Mouse (Mus musculus): Measurements from ENCODE around the gene Hist2h2ab. TPM values are rescaled to one million over a fixed set of nuclear protein-coding genes. Genes with fewer than 3 reads are reported as not detected.
"Not testable (repeated sequence)": the region's sequence is repeated elsewhere in the genome, so short reads cannot be mapped to it uniquely, and the experiment has no call there.

The Hist2h2ab gene
- total RNA-seq (2014; fragmentation: Nextera tagmentation), result 2.9 and 4.4 TPM in 2 replicates
- 239 TPM in 2 replicates for total RNA-seq (2017)

- peak; percentile 52 for ATAC-seq (replicated peaks; ENCODE audit: poor library complexity, severe bottlenecking)
Observed at GRCm38 (mm10) chr3:96219661-96220130, at the start of gene Hist2h2ab, which contains the start of gene Bola1. Hist2h2ab (plus strand) TSS chr3:96219865. Bola1 (minus strand) TSS chr3:96219709.

GRCm38 (mm10) chr3:96170276-96170675 is 49.4 kb upstream of the Hist2h2ab start:
- ATAC-seq (replicated peaks; ENCODE audit: poor library complexity, severe bottlenecking), result no peak

- no peak for ATAC-seq (replicated peaks; ENCODE audit: poor library complexity, severe bottlenecking)
Observed at GRCm38 (mm10) chr3:96170976-96171545, 48.6 kb upstream of the Hist2h2ab start.

GRCm38 (mm10) chr3:96171583-96172196 is 48.0 kb upstream of the Hist2h2ab start:
- no peak for ATAC-seq (replicated peaks; ENCODE audit: poor library complexity, severe bottlenecking)

- peak; percentile 93 for ATAC-seq (replicated peaks; ENCODE audit: poor library complexity, severe bottlenecking)
Observed at GRCm38 (mm10) chr3:96172197-96173178, 47.2 kb upstream of the Hist2h2ab start, which contains the start of gene Sf3b4. Sf3b4 (plus strand) TSS chr3:96172332.

GRCm38 (mm10) chr3:96173185-96173584 is 46.5 kb upstream of the Hist2h2ab start:
- ATAC-seq (replicated peaks; ENCODE audit: poor library complexity, severe bottlenecking), result no peak

GRCm38 (mm10) chr3:96174042-96174441 is 45.6 kb upstream of the Hist2h2ab start:
- not testable (repeated sequence) for ATAC-seq (replicated peaks; ENCODE audit: poor library complexity, severe bottlenecking)

- ATAC-seq (replicated peaks; ENCODE audit: poor library complexity, severe bottlenecking), result no peak
Observed at GRCm38 (mm10) chr3:96175251-96175650, 44.4 kb upstream of the Hist2h2ab start.

GRCm38 (mm10) chr3:96178427-96178826 is 41.2 kb upstream of the Hist2h2ab start:
- ATAC-seq (replicated peaks; ENCODE audit: poor library complexity, severe bottlenecking), result no peak

- no peak for ATAC-seq (replicated peaks; ENCODE audit: poor library complexity, severe bottlenecking)
Observed at GRCm38 (mm10) chr3:96178902-96179301, 40.8 kb upstream of the Hist2h2ab start.

- no peak for ATAC-seq (replicated peaks; ENCODE audit: poor library complexity, severe bottlenecking)
Observed at GRCm38 (mm10) chr3:96179531-96179930, 40.1 kb upstream of the Hist2h2ab start.

- ATAC-seq (replicated peaks; ENCODE audit: poor library complexity, severe bottlenecking), result peak; percentile 73
Observed at GRCm38 (mm10) chr3:96180727-96181477, 38.8 kb upstream of the Hist2h2ab start, which contains the start of gene Sv2a. Sv2a (plus strand) TSS chr3:96181151.

GRCm38 (mm10) chr3:96181510-96182381 is 37.9 kb upstream of the Hist2h2ab start:
- ATAC-seq (replicated peaks; ENCODE audit: poor library complexity, severe bottlenecking), result no peak

- ATAC-seq (replicated peaks; ENCODE audit: poor library complexity, severe bottlenecking), result peak; percentile 18; the same call in 1 of the 2 replicates
Observed at GRCm38 (mm10) chr3:96182382-96182776, 37.3 kb upstream of the Hist2h2ab start.

GRCm38 (mm10) chr3:96192977-96193376 is 26.7 kb upstream of the Hist2h2ab start:
- ATAC-seq (replicated peaks; ENCODE audit: poor library complexity, severe bottlenecking), result no peak

- peak; percentile 54 for ATAC-seq (replicated peaks; ENCODE audit: poor library complexity, severe bottlenecking)
Observed at GRCm38 (mm10) chr3:96194966-96195365, 24.7 kb upstream of the Hist2h2ab start.

GRCm38 (mm10) chr3:96195616-96196313 is 23.9 kb upstream of the Hist2h2ab start:
- ATAC-seq (replicated peaks; ENCODE audit: poor library complexity, severe bottlenecking), result no peak

- ATAC-seq (replicated peaks; ENCODE audit: poor library complexity, severe bottlenecking), result no peak
Observed at GRCm38 (mm10) chr3:96196437-96197128, 23.1 kb upstream of the Hist2h2ab start.
